Mouse (Mus musculus): ENCODE results near the gene Cep131. TPM values are rescaled to one million over a fixed set of nuclear protein-coding genes. Genes with fewer than 3 reads are reported as not detected.
A peak's percentile ranks its signal among the peaks of the same experiment; 100 is the strongest.

Cep131 gene
- polyA plus RNA-seq, 1 experiment from 2014 or later: 3.1 TPM

- Histone ChIP-seq H3K9me3 (ENCODE audit: low read length) (no peaks in the 10 kb centered on the region), H3K4me3 (ENCODE audit: low read depth, low read length) (no peak overlapping the region), H3K9ac (replicated peaks) (no peak overlapping the region), H3K36me3 (replicated peaks; ENCODE audit: insufficient read depth, low read length) (no peaks in the 10 kb centered on the region), H3K4me2 (ENCODE audit: low read depth, low read length) (no peak overlapping the region), H3K4me1 (ENCODE audit: insufficient read depth) (peaks cover 6% of the 10 kb centered on the region), H3K27ac (ENCODE audit: low read depth) (no peak overlapping the region), H3K27me3 (ENCODE audit: insufficient read depth, low read length) (no peaks in the 10 kb centered on the region)
- DNase-seq: no peak
- WGBS (ENCODE audit: insufficient replicate concordance): 80% methylated on average over 3 of the region's 3 CpGs
- no peak for TF ChIP-seq CTCF (IDR thresholded peaks at IDR 0.05; ENCODE audit: low read depth)
- TF ChIP-seq EP300 (IDR thresholded peaks at IDR 0.05; ENCODE audit: low read depth): no peak
- no peak for ATAC-seq
These were observed 53.2 kb downstream of the Cep131 start for GRCm38 (mm10) chr11:120033473-120033872.

GRCm38 (mm10) chr11:120032052-120032451 lies 54.6 kb downstream of the Cep131 start:
- 66% methylated on average over 8 of the region's 8 CpGs for WGBS (ENCODE audit: insufficient replicate concordance)
- no peak for TF ChIP-seq CTCF (IDR thresholded peaks at IDR 0.05; ENCODE audit: low read depth)
- no peak for TF ChIP-seq EP300 (IDR thresholded peaks at IDR 0.05; ENCODE audit: low read depth)
- Histone ChIP-seq H3K4me2 (ENCODE audit: low read depth, low read length) (no peak overlapping the region), H3K4me3 (ENCODE audit: low read depth, low read length) (no peak overlapping the region), H3K27me3 (ENCODE audit: insufficient read depth, low read length) (no peaks in the 10 kb centered on the region), H3K9ac (replicated peaks) (no peak overlapping the region), H3K9me3 (ENCODE audit: low read length) (no peaks in the 10 kb centered on the region), H3K36me3 (replicated peaks; ENCODE audit: insufficient read depth, low read length) (no peaks in the 10 kb centered on the region), H3K4me1 (ENCODE audit: insufficient read depth) (peaks cover 6% of the 10 kb centered on the region), H3K27ac (ENCODE audit: low read depth) (no peak overlapping the region)
- ATAC-seq (no peak), DNase-seq (no peak)

GRCm38 (mm10) chr11:120030145-120030901 lies 56.3 kb downstream of the Cep131 start:
- H3K36me3 ChIP-seq (replicated peaks; ENCODE audit: insufficient read depth, low read length): no peaks in the 10 kb centered on the region
- no peak overlapping the region for H3K4me3 ChIP-seq (ENCODE audit: low read depth, low read length)
- H3K4me1 ChIP-seq (ENCODE audit: insufficient read depth): peaks cover 6% of the 10 kb centered on the region
- H3K9me3 ChIP-seq (ENCODE audit: low read length): no peaks in the 10 kb centered on the region
- no peak overlapping the region for H3K27ac ChIP-seq (ENCODE audit: low read depth)
- ATAC-seq (peak; percentile 28; the same call in 1 of the 2 replicates), DNase-seq (peak; percentile 54)
- 40% methylated on average over 10 of the region's 10 CpGs for WGBS (ENCODE audit: insufficient replicate concordance)
- TF ChIP-seq CTCF (IDR thresholded peaks at IDR 0.05; ENCODE audit: low read depth) (peak; percentile 79), EP300 (IDR thresholded peaks at IDR 0.05; ENCODE audit: low read depth) (no peak)
- H3K27me3 ChIP-seq (ENCODE audit: insufficient read depth, low read length): no peaks in the 10 kb centered on the region
- H3K4me2 ChIP-seq (ENCODE audit: low read depth, low read length): no peak overlapping the region
- H3K9ac ChIP-seq (replicated peaks): no peak overlapping the region

DNA sequence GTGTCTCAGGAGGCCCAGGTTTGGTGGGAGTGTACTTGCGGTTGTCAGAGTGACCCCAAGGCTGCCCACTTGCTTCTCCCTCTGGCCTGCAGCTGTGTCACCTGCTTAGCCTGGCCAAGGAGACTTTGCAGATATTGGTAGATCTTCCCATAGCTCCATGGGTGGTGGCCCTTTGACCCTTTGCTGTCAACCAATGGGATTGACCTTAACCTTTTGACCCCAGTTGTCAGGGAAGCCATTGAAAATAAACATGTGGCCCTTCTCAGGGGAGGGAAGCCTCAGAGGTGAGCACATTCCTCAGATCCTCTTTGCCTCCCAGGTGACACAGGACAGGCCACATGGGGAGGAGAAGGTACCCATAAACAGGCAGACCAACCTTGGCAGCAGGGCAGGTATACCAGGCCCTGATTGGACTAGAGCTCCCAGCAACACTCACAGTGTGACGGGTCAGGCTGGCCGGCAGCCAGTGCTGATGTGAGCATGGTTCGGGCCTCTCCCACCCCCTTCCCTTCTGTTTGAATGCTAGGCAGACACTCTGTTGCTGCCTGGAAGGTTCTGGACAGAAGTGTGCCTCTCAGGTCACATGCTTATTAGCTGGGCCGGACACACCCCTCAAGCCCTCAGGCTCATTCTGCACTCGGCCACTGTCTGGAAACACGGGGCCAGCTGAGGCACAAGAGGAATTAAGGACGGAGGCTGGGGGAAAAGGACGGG lies 57.0 kb downstream of the Cep131 start:
- Histone ChIP-seq H3K9ac (replicated peaks) (no peak overlapping the region), H3K36me3 (replicated peaks; ENCODE audit: insufficient read depth, low read length) (no peaks in the 10 kb centered on the region), H3K4me3 (ENCODE audit: low read depth, low read length) (no peak overlapping the region), H3K4me2 (ENCODE audit: low read depth, low read length) (no peak overlapping the region), H3K27ac (ENCODE audit: low read depth) (no peak overlapping the region), H3K27me3 (ENCODE audit: insufficient read depth, low read length) (no peaks in the 10 kb centered on the region), H3K9me3 (ENCODE audit: low read length) (no peaks in the 10 kb centered on the region), H3K4me1 (ENCODE audit: insufficient read depth) (peaks cover 6% of the 10 kb centered on the region)
- ATAC-seq (peak; percentile 43), DNase-seq (no peak)
- TF ChIP-seq EP300 (IDR thresholded peaks at IDR 0.05; ENCODE audit: low read depth) (no peak), CTCF (IDR thresholded peaks at IDR 0.05; ENCODE audit: low read depth) (no peak)
- 57% methylated on average over 9 of the region's 9 CpGs for WGBS (ENCODE audit: insufficient replicate concordance)

- H3K9ac ChIP-seq (replicated peaks): no peak overlapping the region
- no peak for TF ChIP-seq EP300 (IDR thresholded peaks at IDR 0.05; ENCODE audit: low read depth)
- TF ChIP-seq CTCF (IDR thresholded peaks at IDR 0.05; ENCODE audit: low read depth): no peak
- peaks cover 6% of the 10 kb centered on the region for H3K4me1 ChIP-seq (ENCODE audit: insufficient read depth)
- no peaks in the 10 kb centered on the region for H3K27me3 ChIP-seq (ENCODE audit: insufficient read depth, low read length)
- no peak overlapping the region for H3K4me2 ChIP-seq (ENCODE audit: low read depth, low read length)
- H3K4me3 ChIP-seq (ENCODE audit: low read depth, low read length): no peak overlapping the region
- H3K27ac ChIP-seq (ENCODE audit: low read depth): no peak overlapping the region
- DNase-seq: no peak
- no peaks in the 10 kb centered on the region for H3K9me3 ChIP-seq (ENCODE audit: low read length)
- peak; percentile 64 for ATAC-seq
- H3K36me3 ChIP-seq (replicated peaks; ENCODE audit: insufficient read depth, low read length): no peaks in the 10 kb centered on the region
- whole genome bisulfite sequencing (ENCODE audit: insufficient replicate concordance): 58% methylated on average over 18 of the region's 18 CpGs
These were observed 58.1 kb downstream of the Cep131 start for GRCm38 (mm10) chr11:120028319-120029092.

GRCm38 (mm10) chr11:120026941-120027340 lies 59.7 kb downstream of the Cep131 start:
- Histone ChIP-seq H3K9ac (replicated peaks) (no peak overlapping the region), H3K27ac (ENCODE audit: low read depth) (no peak overlapping the region), H3K4me1 (ENCODE audit: insufficient read depth) (peaks cover 6% of the 10 kb centered on the region), H3K9me3 (ENCODE audit: low read length) (no peaks in the 10 kb centered on the region), H3K36me3 (replicated peaks; ENCODE audit: insufficient read depth, low read length) (no peaks in the 10 kb centered on the region), H3K27me3 (ENCODE audit: insufficient read depth, low read length) (no peaks in the 10 kb centered on the region), H3K4me3 (ENCODE audit: low read depth, low read length) (no peak overlapping the region), H3K4me2 (ENCODE audit: low read depth, low read length) (no peak overlapping the region)
- whole genome bisulfite sequencing (ENCODE audit: insufficient replicate concordance): 86% methylated on average over 3 of the region's 3 CpGs
- ATAC-seq (no peak), DNase-seq (no peak)
- TF ChIP-seq CTCF (IDR thresholded peaks at IDR 0.05; ENCODE audit: low read depth) (no peak), EP300 (IDR thresholded peaks at IDR 0.05; ENCODE audit: low read depth) (no peak)

Measured in liver, postnatal 0 days (tissue).